Mouse (Mus musculus): ENCODE measurements around the gene Rxylt1. TPM values are rescaled to one million over a fixed set of nuclear protein-coding genes. Genes with fewer than 3 reads are reported as not detected.

Gene Rxylt1
- polyA plus RNA-seq (2015; fragmentation: Nextera tagmentation; extraction: Ambion mirVana) = 27.7 and 30.6 TPM in 2 replicates

DNA sequence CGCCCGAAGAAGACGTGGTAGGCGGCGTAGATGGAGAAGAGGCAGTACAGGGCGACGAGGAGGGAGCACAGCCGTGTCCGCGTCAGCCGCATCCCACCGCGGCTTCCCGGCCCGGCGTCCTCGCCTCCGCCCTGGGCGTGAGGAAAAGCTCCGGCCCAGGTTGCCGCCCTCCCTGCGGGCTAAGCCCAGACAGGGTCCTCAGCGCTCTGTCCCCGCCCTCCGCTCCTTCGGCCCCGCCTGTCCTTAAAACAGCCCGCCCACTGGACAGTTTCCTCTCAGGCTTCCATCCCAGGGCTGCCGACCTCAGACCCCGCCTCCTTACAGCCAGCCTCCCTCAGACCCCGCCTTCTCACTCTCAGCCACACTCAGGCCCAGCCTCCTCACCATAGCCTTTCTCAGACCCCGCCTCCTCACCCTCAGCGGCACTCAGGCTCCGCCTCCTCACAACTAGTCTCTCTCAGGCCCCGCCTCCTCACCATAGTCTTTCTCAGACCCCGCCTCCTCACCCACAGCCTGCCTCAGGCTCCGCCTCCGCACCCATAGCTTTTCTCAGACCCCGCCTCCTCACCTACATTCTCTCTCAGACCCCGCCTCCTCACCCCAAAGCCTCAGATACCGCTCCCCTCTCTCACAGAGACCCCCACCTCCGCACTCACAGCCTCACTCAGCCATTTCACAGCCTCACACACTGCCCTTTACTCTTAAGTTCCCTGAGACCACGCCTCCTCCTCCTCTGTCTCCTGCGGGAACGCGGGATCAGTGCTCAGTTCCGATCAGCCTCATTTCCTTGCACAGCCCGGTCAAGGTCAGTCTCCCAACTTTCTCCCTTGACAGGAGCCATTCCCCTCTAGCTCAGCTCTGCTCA is at the start of gene Rxylt1:
TSS of gene Rxylt1 (minus strand) at position 392 of the 865 bp plus-strand sequence.
- Histone ChIP-seq H3K9me3 (replicated peaks) (no peaks in the 10 kb centered on the region), H3K27me3 (no peaks in the 10 kb centered on the region), H3K4me2 (peak within 1 kb of the TSS; percentile 68), H3K4me3 (peak within 1 kb of the TSS; percentile 58), H3K4me1 (peaks cover 11% of the 10 kb centered on the region), H3K9ac (peak within 1 kb of the TSS; percentile 79), H3K36me3 (ENCODE audit: poor library complexity, severe bottlenecking) (peaks cover 7% of the 10 kb centered on the region; the same call in 1 of the 2 replicates), H3K27ac (peak within 1 kb of the TSS; percentile 81)
- 2% methylated on average over 41 of the region's 48 CpGs for WGBS
- peak; percentile 96 for ATAC-seq

DNA sequence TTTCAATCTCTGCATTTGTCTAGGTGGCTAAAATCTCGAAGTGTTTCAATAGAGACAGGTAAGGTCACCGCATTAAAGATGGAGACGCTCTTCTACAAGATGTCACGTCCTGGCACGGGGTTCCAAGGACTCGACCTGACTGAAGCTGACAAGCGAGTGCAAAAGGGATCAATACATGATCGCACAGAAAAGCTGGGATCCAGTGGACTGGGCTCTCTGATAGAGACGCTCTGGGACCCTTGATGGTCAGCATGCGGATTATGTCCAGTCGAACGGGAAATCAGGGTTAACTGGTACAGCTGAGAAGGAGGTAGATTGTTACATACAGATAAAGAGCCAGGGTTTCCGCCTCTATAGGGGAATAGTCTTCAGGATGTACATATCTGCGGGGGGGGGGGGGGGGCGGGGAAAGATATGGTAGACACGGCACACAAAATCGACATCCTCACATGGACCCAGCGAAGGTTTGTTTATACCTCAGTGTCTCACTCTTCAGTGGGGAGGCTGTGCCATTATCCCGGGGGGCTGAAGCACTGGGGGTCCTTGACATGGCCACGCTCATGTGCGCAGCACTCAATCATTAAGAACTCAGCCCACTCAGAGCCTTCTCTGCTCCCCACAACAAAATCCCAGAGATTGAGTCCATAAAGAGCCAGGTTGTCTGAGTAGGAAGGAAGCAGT is 24.3 kb upstream of the Rxylt1 start:
- Histone ChIP-seq H3K9me3 (replicated peaks) (no peaks in the 10 kb centered on the region), H3K36me3 (ENCODE audit: poor library complexity, severe bottlenecking) (no peaks in the 10 kb centered on the region), H3K4me1 (peaks cover 8% of the 10 kb centered on the region), H3K27me3 (no peaks in the 10 kb centered on the region), H3K27ac (no peak overlapping the region), H3K4me2 (peak overlapping the region; percentile 57), H3K4me3 (peak overlapping the region; percentile 31), H3K9ac (peak overlapping the region; percentile 51)
- WGBS = 68% methylated on average over 21 of the region's 21 CpGs
- no peak for ATAC-seq

DNA sequence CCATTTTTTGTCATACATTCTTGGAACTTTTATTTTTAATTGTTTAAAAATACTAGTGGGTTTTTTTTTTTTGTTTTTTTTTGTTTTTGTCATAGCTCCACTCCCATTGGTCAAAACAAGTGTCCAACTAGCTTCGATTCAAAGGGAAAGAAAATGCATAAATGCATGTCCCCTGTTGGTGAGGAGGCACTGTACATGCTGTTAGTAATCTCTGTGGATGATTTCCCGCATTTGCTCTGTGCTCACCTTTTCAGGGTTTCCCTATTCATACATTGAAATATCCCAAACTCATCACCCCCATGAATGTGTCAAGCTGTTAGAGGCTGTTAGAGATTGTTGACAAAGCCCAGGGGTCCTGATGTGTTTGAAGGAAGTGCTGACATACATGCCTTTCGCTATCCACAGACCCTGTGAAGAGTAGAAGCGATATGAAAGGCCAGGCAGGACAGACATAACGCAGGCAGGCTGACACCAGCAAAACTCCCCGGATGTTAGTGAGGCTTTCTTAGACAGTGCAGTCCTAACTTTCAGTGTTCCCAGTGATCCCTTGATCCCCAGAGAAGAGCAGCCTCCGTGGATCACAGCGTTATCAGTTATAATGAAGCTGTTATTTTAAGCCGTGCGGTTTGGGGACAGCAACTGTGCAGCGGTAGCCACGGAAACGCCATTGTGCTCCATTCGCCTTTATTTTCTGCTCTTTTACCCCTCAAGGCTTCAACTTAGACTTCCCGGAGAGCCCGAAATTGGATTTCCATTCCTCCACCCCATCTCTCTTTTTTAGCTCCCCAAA is 23.5 kb upstream of the Rxylt1 start:
- Histone ChIP-seq H3K27ac (no peak overlapping the region), H3K4me3 (peak overlapping the region; percentile 31), H3K9me3 (replicated peaks) (no peaks in the 10 kb centered on the region), H3K27me3 (no peaks in the 10 kb centered on the region), H3K4me1 (peaks cover 8% of the 10 kb centered on the region), H3K36me3 (ENCODE audit: poor library complexity, severe bottlenecking) (no peaks in the 10 kb centered on the region), H3K9ac (peak overlapping the region; percentile 51), H3K4me2 (peak overlapping the region; percentile 57)
- peak; percentile 51; the same call in 1 of the 2 replicates for ATAC-seq
- 26% methylated on average over 16 of the region's 16 CpGs for WGBS

DNA sequence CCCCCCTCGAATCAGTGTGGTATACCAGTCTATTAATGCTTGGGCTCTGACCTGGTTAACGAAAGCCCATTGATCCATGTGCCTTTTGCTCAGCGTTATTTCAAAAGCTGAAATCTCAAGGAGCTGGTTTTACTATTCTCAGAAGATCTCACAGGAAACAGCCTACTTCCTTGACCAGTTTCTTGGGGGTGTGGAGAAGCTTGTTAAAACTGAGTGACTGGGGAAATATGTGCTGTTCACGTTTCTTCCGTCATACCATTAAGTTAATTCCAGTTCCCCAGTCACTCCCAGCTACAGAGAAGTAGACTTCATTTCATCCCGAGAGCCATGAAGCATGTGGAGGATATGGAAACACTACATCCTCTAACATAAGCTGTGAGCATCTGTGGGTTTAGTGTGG is 22.3 kb upstream of the Rxylt1 start:
- no peaks in the 10 kb centered on the region for H3K27me3 ChIP-seq
- H3K4me3 ChIP-seq = no peak overlapping the region
- no peak for ATAC-seq
- H3K9ac ChIP-seq = no peak overlapping the region
- no peak overlapping the region for H3K4me2 ChIP-seq
- peaks cover 8% of the 10 kb centered on the region for H3K4me1 ChIP-seq
- H3K36me3 ChIP-seq (ENCODE audit: poor library complexity, severe bottlenecking) = no peaks in the 10 kb centered on the region
- H3K27ac ChIP-seq = no peak overlapping the region
- 50% methylated on average over 6 of the region's 6 CpGs for WGBS
- H3K9me3 ChIP-seq (replicated peaks) = no peaks in the 10 kb centered on the region

DNA sequence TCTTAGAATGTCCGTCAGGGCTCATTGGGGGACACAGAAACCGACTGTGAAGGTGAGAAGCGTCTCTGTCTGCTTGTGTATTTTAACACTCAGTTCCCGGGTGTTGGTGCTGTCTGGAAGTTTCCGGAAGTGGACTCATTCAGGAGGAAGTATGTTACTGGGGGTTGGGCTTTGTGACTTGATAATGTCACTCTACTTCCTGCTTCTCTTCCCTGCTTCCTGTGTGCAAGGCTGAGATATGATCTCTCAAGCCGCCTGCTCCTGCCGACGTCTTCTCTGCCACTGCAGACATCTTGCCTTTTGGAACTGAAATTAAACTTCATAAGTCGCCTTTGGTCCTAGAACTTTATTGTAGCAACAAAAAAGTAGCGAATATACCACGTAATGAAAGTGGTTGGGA is 19.5 kb upstream of the Rxylt1 start:
- Histone ChIP-seq H3K9me3 (replicated peaks) (no peaks in the 10 kb centered on the region), H3K36me3 (ENCODE audit: poor library complexity, severe bottlenecking) (no peaks in the 10 kb centered on the region), H3K4me1 (peaks cover 8% of the 10 kb centered on the region), H3K4me2 (no peak overlapping the region), H3K4me3 (no peak overlapping the region), H3K27me3 (no peaks in the 10 kb centered on the region), H3K9ac (no peak overlapping the region), H3K27ac (no peak overlapping the region)
- WGBS = 92% methylated on average over 11 of the region's 11 CpGs
- ATAC-seq = no peak

DNA sequence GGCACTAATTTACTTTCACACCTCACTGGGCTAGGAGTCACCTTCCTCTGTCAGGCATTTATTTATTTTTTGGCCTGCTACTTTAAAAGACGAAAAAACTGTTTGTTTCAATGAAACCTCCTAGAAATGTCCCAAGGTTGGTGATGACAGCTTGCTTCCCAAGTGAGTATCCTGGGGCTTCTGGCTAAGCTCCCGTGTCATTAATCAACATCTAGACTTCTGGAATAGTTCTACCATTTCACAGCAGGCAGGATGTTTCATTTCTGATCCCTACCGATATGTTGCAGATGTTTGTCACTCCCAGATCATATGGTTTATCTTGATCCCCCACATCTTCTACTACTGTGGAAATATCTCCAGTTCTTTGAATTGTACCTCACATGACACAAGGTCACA is 9.5 kb upstream of the Rxylt1 start:
- no peaks in the 10 kb centered on the region for H3K36me3 ChIP-seq (ENCODE audit: poor library complexity, severe bottlenecking)
- no peak overlapping the region for H3K27ac ChIP-seq
- 81% methylated on average over 3 of the region's 3 CpGs for WGBS
- no peaks in the 10 kb centered on the region for H3K4me1 ChIP-seq
- no peak overlapping the region for H3K4me3 ChIP-seq
- ATAC-seq = no peak
- 0 out of 2 replicates have a peak, but pooled peaks cover 3% of the 10 kb centered on the region for H3K27me3 ChIP-seq
- no peak overlapping the region for H3K4me2 ChIP-seq
- no peak overlapping the region for H3K9ac ChIP-seq
- H3K9me3 ChIP-seq (replicated peaks) = no peaks in the 10 kb centered on the region

DNA sequence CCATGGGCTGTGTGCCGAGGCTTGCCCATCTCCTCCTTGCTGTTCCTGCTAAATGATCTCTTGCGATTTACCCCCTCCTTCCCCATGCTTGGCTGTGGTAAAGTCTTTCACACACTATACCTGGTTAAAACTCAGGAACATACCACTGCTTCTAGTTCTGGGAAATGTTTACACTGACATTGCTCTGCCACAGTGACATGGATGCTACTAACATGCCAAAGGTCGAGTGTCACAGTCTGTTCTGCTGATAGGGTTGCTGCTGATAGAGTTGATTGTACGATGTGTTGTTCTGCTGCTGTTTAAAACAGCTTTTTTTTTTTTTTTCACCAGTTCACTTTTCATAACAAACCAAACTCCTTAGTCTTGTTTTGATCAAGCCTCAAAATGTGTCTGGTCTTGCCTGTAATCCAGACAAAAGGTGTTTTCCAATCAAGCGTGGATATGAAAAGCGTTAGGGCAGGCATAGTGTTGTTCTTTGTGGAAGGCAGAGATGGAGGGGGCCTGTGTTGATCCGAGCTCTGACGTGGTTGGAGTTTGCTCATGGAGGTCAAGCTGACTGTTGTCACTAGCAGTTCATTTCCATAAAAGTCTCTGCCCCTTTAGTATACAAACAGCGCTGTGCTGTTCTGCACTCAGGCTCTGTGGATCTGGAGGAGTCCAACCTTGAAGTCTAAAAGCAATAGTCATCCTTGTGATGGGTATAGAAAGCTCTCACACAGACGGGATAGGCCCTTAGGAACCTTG is 8.9 kb upstream of the Rxylt1 start:
- Histone ChIP-seq H3K36me3 (ENCODE audit: poor library complexity, severe bottlenecking) (no peaks in the 10 kb centered on the region), H3K9me3 (replicated peaks) (no peaks in the 10 kb centered on the region), H3K27ac (no peak overlapping the region), H3K9ac (no peak overlapping the region), H3K4me1 (no peaks in the 10 kb centered on the region), H3K4me2 (no peak overlapping the region), H3K27me3 (0 out of 2 replicates have a peak, but pooled peaks cover 3% of the 10 kb centered on the region), H3K4me3 (no peak overlapping the region)
- 59% methylated on average over 10 of the region's 10 CpGs for WGBS
- peak; percentile 59; the same call in 1 of the 2 replicates for ATAC-seq

DNA sequence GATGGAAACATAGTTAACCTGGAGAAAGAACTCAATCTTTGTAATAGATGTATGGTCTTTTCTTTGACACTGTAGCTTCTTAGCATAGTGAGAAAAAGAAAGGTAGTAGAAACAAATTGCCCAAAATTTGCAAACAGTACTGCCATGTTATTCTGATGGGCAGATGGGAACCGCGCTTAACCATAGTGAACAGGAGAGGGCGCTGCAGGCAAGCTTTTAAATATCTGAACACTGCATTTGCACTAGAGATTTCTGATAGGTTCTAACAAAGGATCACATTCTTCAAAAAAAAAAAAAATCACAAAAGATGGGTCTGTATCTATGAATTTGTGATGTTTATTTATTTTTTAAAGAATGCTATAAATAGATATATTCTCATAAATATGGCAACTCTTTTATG is 8.2 kb upstream of the Rxylt1 start:
- Histone ChIP-seq H3K9ac (no peak overlapping the region), H3K9me3 (replicated peaks) (no peaks in the 10 kb centered on the region), H3K4me1 (no peaks in the 10 kb centered on the region), H3K27me3 (0 out of 2 replicates have a peak, but pooled peaks cover 3% of the 10 kb centered on the region), H3K4me2 (no peak overlapping the region), H3K36me3 (ENCODE audit: poor library complexity, severe bottlenecking) (no peaks in the 10 kb centered on the region), H3K27ac (no peak overlapping the region), H3K4me3 (no peak overlapping the region)
- ATAC-seq = peak; percentile 70
- 0% methylated on average over 3 of the region's 3 CpGs for WGBS

DNA sequence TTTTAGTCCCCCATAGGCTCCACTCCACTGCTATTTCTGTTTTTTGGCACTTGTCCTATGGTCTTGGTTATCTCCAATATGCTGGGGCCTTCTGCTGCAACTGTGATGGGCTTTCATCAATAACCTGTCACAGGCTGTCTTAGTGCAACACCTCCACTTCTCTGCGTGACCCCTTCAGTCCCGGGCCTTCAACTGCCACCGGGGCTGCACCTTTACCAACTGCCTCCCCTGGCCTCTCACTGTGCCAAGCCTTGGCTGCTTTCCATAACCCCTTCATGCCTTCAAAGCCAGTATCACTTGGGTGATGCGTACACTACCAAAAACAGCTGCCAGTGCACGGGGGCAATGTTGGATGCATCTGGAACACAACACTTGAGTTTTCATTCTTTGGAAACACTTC is 5.5 kb upstream of the Rxylt1 start:
- H3K4me2 ChIP-seq = no peak overlapping the region
- no peaks in the 10 kb centered on the region for H3K36me3 ChIP-seq (ENCODE audit: poor library complexity, severe bottlenecking)
- no peak overlapping the region for H3K4me3 ChIP-seq
- no peak overlapping the region for H3K9ac ChIP-seq
- H3K27ac ChIP-seq = no peak overlapping the region
- ATAC-seq = no peak
- H3K27me3 ChIP-seq = 0 out of 2 replicates have a peak, but pooled peaks cover 3% of the 10 kb centered on the region
- H3K9me3 ChIP-seq (replicated peaks) = no peaks in the 10 kb centered on the region
- WGBS = 56% methylated on average over 5 of the region's 5 CpGs
- H3K4me1 ChIP-seq = no peaks in the 10 kb centered on the region

DNA sequence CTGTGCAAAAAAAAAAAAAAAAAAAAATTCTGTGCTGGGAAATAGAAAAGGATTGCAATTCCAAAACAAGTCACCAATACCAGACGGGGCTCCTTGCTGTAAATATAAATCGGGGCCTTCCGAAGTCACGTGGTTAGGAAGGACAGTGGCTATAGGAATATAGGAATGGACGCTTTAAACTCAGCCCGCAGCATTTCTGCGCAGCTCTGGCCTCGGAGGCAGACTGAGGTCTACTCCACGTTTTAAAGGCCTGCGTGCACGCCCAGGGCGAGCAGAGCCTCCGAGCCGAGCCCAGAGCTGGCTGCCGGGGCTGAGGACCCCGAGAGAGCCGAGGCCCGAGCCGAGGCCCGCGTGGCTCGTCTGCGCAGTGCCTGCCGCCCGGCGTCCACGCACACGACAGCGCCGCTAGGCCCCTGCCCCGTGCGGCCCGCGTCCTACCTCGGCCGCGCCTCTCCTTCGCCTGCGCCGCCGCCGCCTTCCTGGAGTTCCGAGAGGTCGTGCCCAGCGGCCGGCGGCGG is 650 bp downstream of the Rxylt1 start:
- Histone ChIP-seq H3K27ac (peak overlapping the region; percentile 81), H3K4me2 (peak overlapping the region; percentile 68), H3K4me3 (peak overlapping the region; percentile 58), H3K27me3 (no peaks in the 10 kb centered on the region), H3K36me3 (ENCODE audit: poor library complexity, severe bottlenecking) (peaks cover 7% of the 10 kb centered on the region; the same call in 1 of the 2 replicates), H3K4me1 (peaks cover 11% of the 10 kb centered on the region), H3K9me3 (replicated peaks) (no peaks in the 10 kb centered on the region), H3K9ac (peak overlapping the region; percentile 79)
- under 1% methylated on average over 38 of the region's 48 CpGs for WGBS
- peak; percentile 81 for ATAC-seq

DNA sequence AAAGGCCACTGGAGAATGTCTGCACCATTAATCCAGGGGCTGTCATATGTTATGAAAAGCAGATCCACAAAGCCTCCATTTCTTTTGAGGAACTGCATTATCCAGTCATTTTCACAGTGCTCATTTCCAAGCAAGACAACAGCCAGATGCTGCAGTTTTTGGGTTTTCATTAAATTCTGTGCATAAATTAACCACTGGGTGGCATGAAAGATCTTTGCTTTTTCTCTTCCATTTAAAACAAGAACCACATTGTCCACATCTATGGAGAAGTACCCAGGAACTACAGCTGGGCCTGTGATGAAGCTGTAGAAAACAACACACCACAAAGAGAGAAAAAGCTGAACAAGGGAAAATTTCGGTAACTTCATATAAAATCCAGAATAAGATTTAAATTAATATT is 6.7 kb downstream of the Rxylt1 start:
- Histone ChIP-seq H3K36me3 (ENCODE audit: poor library complexity, severe bottlenecking) (peaks cover 46% of the 10 kb centered on the region), H3K9ac (no peak overlapping the region), H3K27me3 (no peaks in the 10 kb centered on the region), H3K4me2 (no peak overlapping the region), H3K9me3 (replicated peaks) (peaks cover 14% of the 10 kb centered on the region), H3K4me3 (no peak overlapping the region), H3K27ac (no peak overlapping the region), H3K4me1 (peaks cover 4% of the 10 kb centered on the region)
- no peak for ATAC-seq
- 94% methylated on average over 1 of the region's 1 CpGs for WGBS

All from forebrain, embryonic 13.5 days (tissue).